Mouse (Mus musculus): ENCODE data around the gene Vmn1r188. TPM values are rescaled to one million over a fixed set of nuclear protein-coding genes. Genes with fewer than 3 reads are reported as not detected.

The Vmn1r188 gene
- polyA plus RNA-seq, 1 experiment from 2014 or later: not detected

Small RNA genes within 50 kb of the gene (microRNA-seq; reads per million reads assigned to microRNA genes)
- gene Gm26300: not detected
- not detected for gene Gm44390
- gene Gm44486: not detected

Other genes with a start within 250 kb of the Vmn1r188 start
- 11.6 and 13.7 TPM in 2 replicates for gene Zfp184, start 139.3 kb upstream of the Vmn1r188 start, polyA plus RNA-seq (2015; fragmentation: Nextera tagmentation; extraction: Ambion mirVana)
- gene Pom121l2, start 103.2 kb upstream of the Vmn1r188 start, polyA plus RNA-seq (2015; fragmentation: Nextera tagmentation; extraction: Ambion mirVana): 0.15 and 0.26 TPM in 2 replicates
- 0.32 and 0.97 TPM in 2 replicates for gene Prss16, start 74.7 kb upstream of the Vmn1r188 start, polyA plus RNA-seq (2015; fragmentation: Nextera tagmentation; extraction: Ambion mirVana)
- gene Hist1h2ah, start 48.9 kb upstream of the Vmn1r188 start, polyA plus RNA-seq (2015; fragmentation: Nextera tagmentation; extraction: Ambion mirVana): 7.8 and 9.2 TPM in 2 replicates
- gene Hist1h2bk, start 48.6 kb upstream of the Vmn1r188 start, polyA plus RNA-seq (2015; fragmentation: Nextera tagmentation; extraction: Ambion mirVana): 3.8 and 8.2 TPM in 2 replicates
- 29.5 and 30.5 TPM in 2 replicates for gene Hist1h4i, start 43.1 kb upstream of the Vmn1r188 start, polyA plus RNA-seq (2015; fragmentation: Nextera tagmentation; extraction: Ambion mirVana)
- gene Hist1h2ag, start 41.5 kb upstream of the Vmn1r188 start, polyA plus RNA-seq (2015; fragmentation: Nextera tagmentation; extraction: Ambion mirVana): 49.8 and 53.1 TPM in 2 replicates
- 20.2 and 21.5 TPM in 2 replicates for gene Hist1h2bj, start 41.2 kb upstream of the Vmn1r188 start, polyA plus RNA-seq (2015; fragmentation: Nextera tagmentation; extraction: Ambion mirVana)
- not detected in 2 replicates for gene Vmn1r189, start 21.4 kb downstream of the Vmn1r188 start, polyA plus RNA-seq (2015; fragmentation: Nextera tagmentation; extraction: Ambion mirVana)
- gene Vmn1r191, start 99.5 kb downstream of the Vmn1r188 start, polyA plus RNA-seq (2015; fragmentation: Nextera tagmentation; extraction: Ambion mirVana): not detected in 2 replicates
- gene Vmn1r192, start 106.7 kb downstream of the Vmn1r188 start, polyA plus RNA-seq (2015; fragmentation: Nextera tagmentation; extraction: Ambion mirVana): not detected in 2 replicates
- gene Vmn1r193, start 138.7 kb downstream of the Vmn1r188 start, polyA plus RNA-seq (2015; fragmentation: Nextera tagmentation; extraction: Ambion mirVana): not detected in 2 replicates
- not detected in 2 replicates for gene Vmn1r194, start 159.8 kb downstream of the Vmn1r188 start, polyA plus RNA-seq (2015; fragmentation: Nextera tagmentation; extraction: Ambion mirVana)
- not detected in 2 replicates for gene Vmn1r195, start 186.1 kb downstream of the Vmn1r188 start, polyA plus RNA-seq (2015; fragmentation: Nextera tagmentation; extraction: Ambion mirVana)
- not detected in 2 replicates for gene Vmn1r196, start 205.5 kb downstream of the Vmn1r188 start, polyA plus RNA-seq (2015; fragmentation: Nextera tagmentation; extraction: Ambion mirVana)
- gene Vmn1r197, start 240.1 kb downstream of the Vmn1r188 start, polyA plus RNA-seq (2015; fragmentation: Nextera tagmentation; extraction: Ambion mirVana): not detected in 2 replicates